Mouse (Mus musculus): ENCODE measurements around the gene Cep104.

Cep104 gene

GRCm38 (mm10) chr4:153974431-153975291 lies at the start of gene Cep104, which contains the start of gene Dffb:
Gene Cep104, plus strand, starts transcription at chr4:153975194.
Gene Dffb, minus strand, starts transcription at chr4:153975126.
- DNase-seq = peak; percentile 90

DNA sequence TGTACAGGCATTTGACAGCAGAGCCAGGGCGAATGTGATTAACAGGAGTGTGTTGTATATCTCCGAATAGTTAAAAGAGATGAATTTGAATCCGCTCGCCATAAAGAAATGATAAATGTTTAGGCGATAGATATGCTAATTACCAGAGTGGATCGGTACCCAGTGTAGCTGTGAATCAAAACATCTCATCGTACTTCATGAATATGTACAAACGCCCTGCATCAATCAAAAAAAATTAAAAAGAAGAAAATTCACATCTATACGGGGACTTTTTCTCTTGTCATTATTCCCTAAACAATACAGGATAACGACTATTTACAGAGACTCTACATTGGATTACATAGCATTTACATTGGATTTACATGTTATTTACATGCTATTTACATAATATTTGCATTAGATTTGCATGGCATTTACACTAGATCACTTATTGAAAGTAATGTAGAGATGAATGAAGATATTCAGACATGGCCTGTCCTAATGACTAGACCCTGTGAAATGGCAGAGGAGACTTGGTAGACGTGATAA lies 46.2 kb upstream of the Cep104 start:
- DNase-seq = no peak

DNA sequence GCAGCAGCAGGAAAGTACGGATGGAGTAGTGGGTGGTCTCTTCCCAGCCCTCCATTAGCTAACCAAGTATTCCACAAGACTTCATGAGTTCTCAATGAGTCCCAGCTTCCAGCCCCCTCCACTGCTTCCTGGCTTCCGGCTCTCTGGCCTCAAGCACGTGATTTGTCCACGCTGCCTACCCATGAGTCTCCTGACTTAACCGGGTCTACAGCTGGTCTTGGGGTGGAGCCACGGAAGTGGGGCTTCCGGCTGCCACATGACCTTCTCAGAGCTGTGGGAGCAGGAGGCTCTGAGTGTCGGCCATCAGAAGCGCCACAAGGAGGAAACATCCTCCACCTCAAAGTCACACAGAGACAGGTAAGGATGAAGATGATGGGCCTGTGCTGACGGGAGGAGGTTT lies 45.6 kb upstream of the Cep104 start:
- no peak for DNase-seq

- peak; percentile 20 for DNase-seq
Measured at GRCm38 (mm10) chr4:153929921-153930320, 45.1 kb upstream of the Cep104 start.

DNA sequence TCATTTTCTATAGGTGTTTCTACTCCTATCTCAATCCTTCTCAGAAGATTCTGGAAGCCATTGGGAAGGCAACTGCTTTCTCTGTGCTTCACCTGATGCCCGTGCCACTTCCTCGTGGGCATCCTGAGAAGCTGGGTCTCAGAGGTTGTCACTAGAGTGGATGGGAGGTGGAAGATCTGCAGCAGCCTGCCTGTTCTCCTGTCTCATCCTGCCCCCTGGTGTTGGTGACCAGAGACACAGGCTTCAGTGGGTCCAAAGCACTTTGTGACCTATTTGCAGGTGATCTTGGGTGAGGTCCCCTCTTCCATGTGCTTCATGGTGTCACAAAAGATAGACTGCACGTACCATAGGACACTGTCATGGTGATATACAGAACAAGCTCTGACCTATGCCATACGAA lies 31.8 kb upstream of the Cep104 start:
- DNase-seq = no peak

- no peak for DNase-seq
Measured at GRCm38 (mm10) chr4:153944261-153944660, 30.7 kb upstream of the Cep104 start.

GRCm38 (mm10) chr4:153945741-153946140 lies 29.3 kb upstream of the Cep104 start:
- DNase-seq = no peak

GRCm38 (mm10) chr4:153950372-153950771 lies 24.6 kb upstream of the Cep104 start:
- no peak for DNase-seq

DNA sequence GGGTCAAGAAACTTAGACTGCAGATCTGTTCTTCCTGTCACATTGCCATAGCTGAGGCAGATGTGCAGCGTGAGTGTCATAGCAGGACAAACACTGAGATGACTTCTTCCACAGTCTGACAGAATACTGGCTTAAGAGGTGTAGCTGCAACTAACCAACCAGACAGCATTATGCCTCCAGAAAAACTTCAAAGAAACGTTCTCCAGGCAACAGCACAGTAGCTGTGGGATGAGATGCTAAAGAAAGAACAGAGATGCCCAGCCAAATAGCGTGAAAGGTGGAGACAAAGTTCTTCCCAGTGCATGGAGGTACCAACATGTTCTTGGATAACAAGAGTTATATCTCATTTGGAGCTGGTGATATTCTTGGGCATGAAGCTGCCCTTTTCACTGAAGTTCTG lies 23.8 kb upstream of the Cep104 start:
- DNase-seq = no peak

DNA sequence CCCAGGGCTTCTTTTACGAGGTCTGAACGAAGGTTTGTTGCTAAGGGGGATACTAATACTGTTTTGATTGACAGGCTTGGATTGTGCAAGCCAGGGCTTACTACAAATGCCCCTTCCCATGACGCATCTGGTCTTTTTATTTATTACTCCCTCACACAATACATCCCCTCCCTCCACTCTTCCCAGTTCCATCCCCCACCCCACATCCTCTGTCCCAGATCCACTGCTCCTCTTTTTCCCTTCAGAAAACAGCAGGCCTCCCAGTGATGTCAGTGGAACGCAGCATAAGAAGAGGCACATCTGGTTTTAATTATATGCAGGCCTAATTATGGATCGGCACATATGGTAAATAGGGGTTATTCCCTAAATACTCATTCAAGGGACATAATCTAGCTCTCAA lies 23.3 kb upstream of the Cep104 start:
- DNase-seq = no peak

- DNase-seq = peak; percentile 64
Measured at GRCm38 (mm10) chr4:153955651-153956050, 19.3 kb upstream of the Cep104 start.

DNA sequence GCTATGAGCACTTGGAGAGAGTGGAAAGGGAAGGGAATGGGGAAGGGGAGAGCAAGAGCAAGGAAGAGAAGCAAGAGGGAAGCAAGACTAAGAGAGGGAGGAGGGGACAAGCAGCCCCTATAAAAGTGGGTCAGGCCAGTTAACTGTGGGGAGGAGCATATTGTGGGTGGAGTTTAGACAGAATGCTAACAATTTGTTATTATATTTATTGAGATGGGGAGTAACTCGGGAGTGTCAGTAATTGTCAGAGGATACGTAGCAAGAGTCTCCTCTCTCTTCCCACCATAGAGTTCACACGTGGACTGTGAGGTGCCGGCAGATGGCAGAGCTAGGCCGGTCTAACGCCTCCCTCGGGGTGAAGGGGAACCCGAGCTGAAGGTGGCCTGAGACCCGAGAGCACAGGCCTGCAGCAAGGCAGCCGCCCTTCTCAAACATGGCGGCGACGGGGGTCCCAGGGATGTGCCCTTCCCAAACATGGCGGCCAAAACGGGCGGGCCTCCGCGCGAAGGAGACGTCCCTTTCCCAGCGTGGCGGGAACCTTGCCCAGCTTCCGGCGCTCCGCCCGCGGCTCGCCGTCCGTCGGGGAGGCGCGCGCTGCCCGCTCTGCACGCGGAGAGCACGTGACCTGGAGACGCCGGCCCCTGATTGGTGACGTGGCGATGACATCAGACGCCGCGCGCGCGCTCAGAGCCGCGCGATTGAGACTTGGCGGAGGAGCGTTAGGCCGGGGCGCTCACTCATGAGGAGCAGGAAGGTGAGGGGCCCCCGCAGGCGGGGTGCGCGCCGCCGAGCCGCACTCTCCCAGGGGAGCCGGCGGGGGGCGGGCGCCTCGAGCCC lies 18.2 kb upstream of the Cep104 start, which contains the start of gene A430005L14Rik:
Gene A430005L14Rik (plus strand): TSS at position 669 of the 837 bp plus-strand sequence.
- DNase-seq = peak; percentile 99

DNA sequence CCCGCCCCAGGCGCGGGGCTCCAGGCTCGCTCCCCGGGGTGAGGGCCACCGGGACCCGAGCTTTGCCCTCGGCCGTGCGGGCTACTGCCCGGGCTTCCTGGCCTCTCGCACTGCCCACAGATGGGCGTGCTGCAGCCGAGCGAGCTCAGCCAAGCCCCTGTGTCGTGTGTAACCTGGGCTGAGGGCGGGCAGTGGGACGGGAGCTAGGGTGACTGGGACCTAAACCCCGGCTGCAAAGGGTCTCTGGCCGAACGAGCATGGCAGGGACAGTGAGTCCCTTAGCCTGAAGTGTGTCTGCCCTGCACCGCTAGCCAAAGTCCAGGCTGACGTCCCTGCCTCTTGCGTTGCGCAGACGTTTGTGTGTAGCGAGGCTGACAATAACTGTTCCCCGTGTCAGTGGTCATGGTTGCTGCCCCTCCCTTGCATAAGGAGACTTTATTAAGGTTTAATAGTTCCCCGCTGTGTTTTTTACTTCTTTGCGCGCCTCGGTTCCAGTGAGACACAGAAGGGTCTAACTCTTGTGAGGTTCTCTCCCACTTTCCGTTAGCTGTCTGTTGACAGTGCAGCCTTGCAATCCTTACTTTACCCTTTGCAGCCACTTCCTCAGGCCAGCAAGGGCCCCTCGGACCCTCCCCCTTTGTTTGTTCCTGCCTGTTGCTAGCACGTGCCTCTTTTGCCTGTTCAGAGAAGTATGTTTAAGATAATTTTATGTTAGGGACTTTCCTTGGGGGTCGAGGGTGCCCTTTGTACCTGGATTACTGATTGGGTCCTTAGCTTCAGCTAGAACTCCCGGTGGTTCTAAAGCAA lies 17.3 kb upstream of the Cep104 start:
- DNase-seq = no peak

DNA sequence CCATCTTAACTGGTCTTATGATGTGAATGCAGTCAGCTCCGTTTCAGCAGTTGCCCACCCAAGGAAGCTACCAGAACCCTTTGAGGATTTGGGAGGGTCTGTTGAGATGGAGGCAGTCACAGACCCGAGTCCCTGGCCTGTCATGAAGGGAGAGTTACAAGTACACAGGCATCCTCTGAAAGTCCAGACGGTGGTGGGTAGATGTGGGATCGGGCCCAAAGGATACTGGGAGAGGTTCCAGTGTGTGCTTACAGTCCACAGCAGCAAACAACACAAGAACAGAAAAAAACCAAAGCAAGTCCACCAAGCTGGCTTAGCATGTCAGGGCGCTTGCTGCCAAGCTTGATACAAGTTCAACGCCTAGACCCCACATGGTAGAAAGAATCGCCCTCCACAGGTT lies 12.4 kb upstream of the Cep104 start:
- no peak for DNase-seq

- no peak for DNase-seq
Measured at GRCm38 (mm10) chr4:153966651-153967050, 8.3 kb upstream of the Cep104 start.

DNA sequence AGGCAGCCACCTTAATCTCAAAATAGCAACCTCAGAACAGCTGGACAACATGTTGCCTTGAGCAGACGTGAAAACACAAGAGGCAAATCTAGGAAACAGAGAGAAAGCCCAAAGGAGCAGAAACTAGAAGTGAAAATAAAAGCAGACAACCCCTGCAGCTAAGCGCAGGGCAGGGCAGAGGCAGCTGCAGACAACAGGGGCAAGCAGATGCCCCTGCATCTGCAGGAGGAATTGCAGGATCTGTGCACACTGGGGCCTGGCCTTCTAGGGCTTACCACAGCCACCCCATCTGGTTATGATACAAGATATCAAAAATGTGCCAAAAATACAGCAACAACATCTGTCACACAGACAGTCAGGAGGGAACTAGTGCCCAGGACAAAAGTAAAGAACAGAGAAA lies 7.4 kb upstream of the Cep104 start:
- DNase-seq = no peak

DNA sequence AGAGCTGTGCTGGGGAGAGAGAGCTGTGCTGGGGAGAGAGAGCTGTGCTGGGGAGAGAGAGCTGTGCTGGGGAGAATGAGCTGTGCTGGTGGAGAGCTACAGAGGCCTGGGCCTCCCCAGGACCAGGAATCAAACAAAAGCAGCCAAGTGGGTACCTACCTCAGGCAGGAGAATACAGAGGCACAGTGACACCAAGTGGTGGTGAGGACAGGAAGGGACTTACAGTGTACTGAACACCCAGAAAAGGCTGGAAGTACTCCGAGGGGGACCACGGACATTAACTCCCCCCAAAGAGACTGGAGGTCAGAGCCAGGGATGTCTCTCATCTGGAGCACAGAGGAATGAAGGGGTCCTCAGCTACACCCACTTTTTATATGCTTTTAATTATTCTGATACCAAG lies 6.9 kb upstream of the Cep104 start:
- DNase-seq = no peak

DNA sequence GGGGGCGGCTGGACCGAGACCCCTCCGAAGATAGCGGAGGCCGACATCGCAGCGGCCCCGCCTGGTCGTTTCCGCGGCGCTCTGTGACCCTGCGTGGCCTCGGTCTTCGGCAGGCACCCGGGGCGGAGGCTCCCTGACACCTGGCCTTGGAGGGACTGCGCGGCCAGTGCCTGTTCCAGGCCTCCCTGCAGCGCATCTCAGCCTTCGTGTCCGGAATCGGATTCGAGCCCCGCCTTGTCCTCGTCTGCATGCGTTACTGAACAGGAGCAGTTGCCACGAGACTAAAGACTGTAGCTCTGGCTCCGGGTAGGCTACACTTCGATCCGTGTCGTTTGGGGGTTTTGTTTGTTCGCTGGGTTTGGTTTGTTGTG lies 283 bp downstream of the Cep104 start:
- DNase-seq = no peak

- DNase-seq = no peak
Measured at GRCm38 (mm10) chr4:153975768-153976167, 774 bp downstream of the Cep104 start.

- DNase-seq = no peak
Measured at GRCm38 (mm10) chr4:153979243-153979642, 4.2 kb downstream of the Cep104 start.

DNA sequence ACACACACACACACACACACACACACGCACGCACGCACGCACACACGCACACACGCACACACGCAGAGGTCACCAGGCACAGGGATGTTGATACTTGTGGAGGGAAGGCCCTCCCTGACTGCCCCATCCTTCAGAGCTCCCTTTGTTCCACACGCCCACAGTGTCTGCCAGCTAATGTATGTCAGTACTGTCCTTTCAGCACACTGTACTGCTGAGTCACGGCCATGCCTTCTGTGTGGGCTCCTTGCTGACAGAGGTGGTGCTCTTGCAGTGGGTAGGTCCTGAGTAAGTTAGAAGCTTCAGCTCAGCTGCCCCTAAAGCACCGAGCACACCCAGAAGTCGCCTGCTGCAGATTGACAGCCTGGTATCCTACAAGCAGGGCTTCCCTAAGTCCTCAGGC lies 5.5 kb downstream of the Cep104 start:
- DNase-seq = no peak

- no peak for DNase-seq
Measured at GRCm38 (mm10) chr4:153992715-153993114, 17.7 kb downstream of the Cep104 start.

DNA sequence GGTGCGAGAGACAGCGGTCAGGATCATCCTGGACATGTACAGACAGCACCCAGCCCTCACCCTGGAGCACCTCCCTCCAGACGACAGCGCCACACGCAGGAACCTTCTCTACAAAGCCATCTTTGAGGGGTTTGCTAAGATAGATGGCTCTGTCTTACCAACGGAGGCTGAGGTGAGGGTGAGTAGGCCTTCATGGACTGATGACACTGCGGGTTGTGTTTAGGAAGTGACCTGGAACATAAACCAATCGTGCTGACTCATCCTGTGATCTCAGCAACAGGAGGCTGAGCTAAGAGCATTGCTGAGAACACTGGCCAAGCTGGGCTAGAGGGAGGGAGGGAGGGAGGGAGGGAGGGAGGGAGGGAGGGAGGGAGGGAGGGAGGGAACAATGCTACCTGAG lies 18.5 kb downstream of the Cep104 start:
- DNase-seq = no peak

Measured in cerebellum, adult 11-12 months (tissue).